14 mouse cellular contexts compared by ENCODE assay signal in genomic region chr14:23923356-23923755, GRCm38 (mm10).
"Had no signal": no experiment of that assay in that cellular context is flagged by ENCODE, and none has a peak within 500 bp of the region (broad histone marks: within the 10 kb centered on the region; RNA-seq: fewer than 3 reads in every experiment).

No protein-coding gene starts in this region.

- DNase-seq: kidney, adult 8-10 months; kidney, postnatal 10 days; kidney, postnatal 36 days; liver, embryonic 13.5 days; lung, adult 2 months; lung, postnatal 14 days; lung, postnatal 4 days; thymus, adult 2 months; thymus, postnatal 14 days; thymus, postnatal 4 days had no signal

- H3K4me1 ChIP-seq: kidney, embryonic 15.5 days; liver, embryonic 13.5 days; midbrain, embryonic 12.5 days; neural tube, embryonic 12.5 days had no signal

- H3K36me3 ChIP-seq: kidney, embryonic 15.5 days; liver, embryonic 13.5 days; midbrain, embryonic 12.5 days; neural tube, embryonic 12.5 days; neural tube, embryonic 15.5 days had no signal

- H3K9me3 ChIP-seq: kidney, embryonic 15.5 days; liver, embryonic 13.5 days; midbrain, embryonic 12.5 days; neural tube, embryonic 12.5 days; neural tube, embryonic 15.5 days had no signal

- H3K27me3 ChIP-seq: kidney, embryonic 15.5 days; liver, embryonic 13.5 days; midbrain, embryonic 12.5 days; neural tube, embryonic 12.5 days; neural tube, embryonic 15.5 days had no signal

- H3K4me3 ChIP-seq: kidney, embryonic 15.5 days; liver, embryonic 13.5 days; midbrain, embryonic 12.5 days; neural tube, embryonic 12.5 days; neural tube, embryonic 15.5 days had no signal

- H3K9ac ChIP-seq: kidney, embryonic 15.5 days; liver, embryonic 13.5 days; midbrain, embryonic 12.5 days; neural tube, embryonic 12.5 days; neural tube, embryonic 15.5 days had no signal

- H3K27ac ChIP-seq: kidney, embryonic 15.5 days; liver, embryonic 13.5 days; midbrain, embryonic 12.5 days; neural tube, embryonic 12.5 days had no signal

- H3K4me2 ChIP-seq: kidney, embryonic 15.5 days; liver, embryonic 13.5 days; midbrain, embryonic 12.5 days; neural tube, embryonic 12.5 days; neural tube, embryonic 15.5 days had no signal
